Mouse (Mus musculus) liver, adult 2 months (tissue): Measurements from ENCODE around the gene Grhl1. TPM values are rescaled to one million over a fixed set of nuclear protein-coding genes. Genes with fewer than 3 reads are reported as not detected.

Source experiments
- DNase-seq: peaks from one replicate; pipeline ENCODE4 v3.0.0-alpha.2; 2011; ENCODE audit warnings: low read depth, low spot score; ENCODE audit errors: extremely low read depth
- H3K27ac ChIP-seq: fragments of 200-500 bp; replicated peaks from 2 replicates; pipeline ENCODE4 v1.5.1; 2012; ENCODE audit warnings: low read depth, mild to moderate bottlenecking, control low read depth, inconsistent platforms, low read length; ENCODE audit not compliant: insufficient read depth
- H3K27me3 ChIP-seq: fragments of 200-500 bp; 2 replicates; pipeline ENCODE4 v1.6.1; 2012; ENCODE audit warnings: mild to moderate bottlenecking, moderate library complexity, low read length, inconsistent platforms; ENCODE audit not compliant: control insufficient read depth, insufficient read depth
- H3K36me3 ChIP-seq: fragments of 200-500 bp; 2 replicates; pipeline ENCODE4 v1.6.1; 2012; ENCODE audit warnings: low read length, inconsistent platforms; ENCODE audit not compliant: control insufficient read depth, insufficient read depth
- H3K4me1 ChIP-seq: fragments of 200-500 bp; 2 replicates; pipeline ENCODE4 v1.6.1; 2011; ENCODE audit warnings: low read length; ENCODE audit not compliant: control insufficient read depth, insufficient read depth
- H3K4me3 ChIP-seq: fragments of 200-500 bp; 2 replicates; pipeline ENCODE4 v1.5.1; 2011; ENCODE audit warnings: low read depth, mild to moderate bottlenecking, control low read depth, low read length, moderate library complexity; ENCODE audit not compliant: insufficient read depth
- H3K79me2 ChIP-seq: fragments of 200-500 bp; 2 replicates; pipeline ENCODE4 v1.6.1; 2012; ENCODE audit warnings: inconsistent platforms, mild to moderate bottlenecking, low read length, moderate library complexity; ENCODE audit not compliant: control insufficient read depth, insufficient read depth
- H3K9ac ChIP-seq: fragments of 200-500 bp; 2 replicates; pipeline ENCODE4 v1.6.1; 2012; ENCODE audit warnings: low read depth, mild to moderate bottlenecking, control low read depth, inconsistent platforms, low read length
- CTCF ChIP-seq: fragments of 200-500 bp; IDR thresholded peaks from 2 replicates; pipeline ENCODE4 v1.5.1; 2011; ENCODE audit warnings: low read depth, low read length, control low read depth
- POLR2A ChIP-seq: fragments of 200-500 bp; IDR thresholded peaks from 2 replicates; pipeline ENCODE4 v1.6.1; 2011; ENCODE audit warnings: low read length, control low read depth; ENCODE audit not compliant: insufficient read depth; ENCODE audit errors: extremely low read depth
- WGBS: fragments of 180-500 bp; shearing (Covaris S2); methylation state at CpG from one replicate; pipeline ENCODE4 v1.1.7; 2018; 5-methylcytosine and 5-hydroxymethylcytosine counted together
- polyA plus RNA-seq: library from polyadenylated mRNA; depleted of rRNA; stranded (reverse); fragments of >200 nt; gene quantifications from 2 replicates; pipeline ENCODE4 v1.2.3, GENCODE M21; 2012; rRNA removed
- total RNA-seq: library from RNA; depleted of rRNA; stranded (reverse); fragments of >200 nt; gene quantifications from 2 replicates; pipeline ENCODE4 v1.2.3, GENCODE M21; 2014; rRNA removed

The Grhl1 gene
- total and polyA plus RNA-seq, 2 experiments: 0.28 to 0.42 TPM

DNA sequence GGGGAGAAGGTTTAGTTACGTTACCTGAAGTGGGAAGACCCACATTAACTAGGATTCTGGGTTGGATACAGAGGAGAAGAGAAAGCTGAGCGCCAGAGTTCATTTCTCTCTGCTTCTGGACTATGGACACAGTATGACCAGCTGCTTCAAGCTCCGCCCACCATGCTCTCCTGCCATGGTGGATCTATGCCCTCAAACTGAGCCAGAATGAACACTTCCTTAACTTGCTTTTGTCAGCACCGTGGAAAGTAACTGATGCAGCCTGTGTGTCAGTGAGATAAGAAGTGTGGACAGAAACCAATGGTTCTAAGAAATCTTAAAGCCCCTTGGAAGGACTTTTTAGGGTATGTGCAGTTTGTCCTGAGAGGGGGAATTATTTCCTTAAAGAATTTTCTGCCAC lies 86.9 kb downstream of the Grhl1 start:
- TF ChIP-seq POLR2A (no peak), CTCF (no peak)
- Histone ChIP-seq H3K4me1 (peaks cover 17% of the 10 kb centered on the region), H3K27ac (peak overlapping the region; percentile 14), H3K79me2 (peaks cover 11% of the 10 kb centered on the region; the same call in 1 of the 2 replicates), H3K36me3 (peaks cover 22% of the 10 kb centered on the region; the same call in 1 of the 2 replicates), H3K27me3 (no peaks in the 10 kb centered on the region), H3K9ac (no peak overlapping the region), H3K4me3 (no peak overlapping the region)
- WGBS: 19% methylated on average over 4 of the region's 4 CpGs
- peak; percentile 88 for DNase-seq

GRCm38 (mm10) chr12:24659923-24660322 lies 87.8 kb downstream of the Grhl1 start:
- TF ChIP-seq POLR2A: no peak
- 95% methylated on average over 9 of the region's 9 CpGs for WGBS

DNA sequence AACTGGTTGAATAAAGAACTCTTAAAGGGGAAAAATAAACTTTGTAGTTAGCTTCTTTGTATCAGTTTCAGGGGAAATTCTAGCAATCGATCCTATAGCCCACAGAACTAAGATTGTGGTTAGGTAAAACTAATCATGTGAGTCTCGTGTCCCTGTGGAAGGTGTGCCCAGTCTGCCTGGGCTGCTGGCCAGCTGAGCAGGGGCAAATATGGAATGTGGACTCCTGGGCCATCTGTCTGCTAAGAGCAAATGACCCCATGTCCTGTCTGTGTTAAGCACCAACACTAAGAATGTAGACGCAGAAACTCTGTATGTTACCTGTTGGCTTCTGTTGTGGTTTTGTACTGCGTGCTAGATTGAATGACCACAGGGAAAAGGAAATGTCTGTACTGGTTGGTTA lies 89.0 kb downstream of the Grhl1 start:
- Histone ChIP-seq H3K4me3 (no peak overlapping the region), H3K27me3 (no peaks in the 10 kb centered on the region), H3K9ac (no peak overlapping the region), H3K27ac (peak overlapping the region; percentile 60), H3K79me2 (peaks cover 3% of the 10 kb centered on the region; the same call in 1 of the 2 replicates), H3K4me1 (peaks cover 13% of the 10 kb centered on the region), H3K36me3 (peaks cover 13% of the 10 kb centered on the region; the same call in 1 of the 2 replicates)
- WGBS: 26% methylated on average over 4 of the region's 4 CpGs
- peak; percentile 91 for DNase-seq
- TF ChIP-seq POLR2A (no peak), CTCF (no peak)

More at GRCm38 (mm10) chr12:24659923-24660322, 87.8 kb downstream of the Grhl1 start:
- Histone ChIP-seq H3K36me3 (peaks cover 20% of the 10 kb centered on the region; the same call in 1 of the 2 replicates), H3K4me1 (peaks cover 16% of the 10 kb centered on the region), H3K9ac (no peak overlapping the region), H3K27ac (no peak overlapping the region), H3K4me3 (no peak overlapping the region), H3K27me3 (no peaks in the 10 kb centered on the region), H3K79me2 (peaks cover 8% of the 10 kb centered on the region; the same call in 1 of the 2 replicates)
- DNase-seq: no peak

DNA sequence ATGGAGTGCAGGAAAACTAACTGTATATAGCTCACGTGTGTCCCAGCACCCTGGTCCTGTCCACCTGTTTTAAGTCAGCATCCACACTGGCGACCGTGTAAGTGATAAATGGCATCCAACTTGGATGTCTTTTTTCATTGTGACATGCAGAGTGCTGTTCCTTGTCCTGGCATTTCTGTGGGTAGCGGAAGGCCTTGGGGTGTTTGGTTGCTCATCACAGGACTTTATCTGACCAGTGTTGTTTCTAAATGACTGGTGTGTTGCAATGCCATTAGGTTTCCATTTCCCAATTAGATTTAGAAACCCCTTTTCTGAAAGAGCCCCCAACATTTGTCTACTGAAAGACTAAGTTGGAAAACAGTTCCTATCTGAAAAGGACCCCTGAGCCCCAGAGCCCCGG lies 90.0 kb downstream of the Grhl1 start:
- H3K4me3 ChIP-seq: no peak overlapping the region
- no peak overlapping the region for H3K9ac ChIP-seq
- TF ChIP-seq POLR2A (no peak), CTCF (no peak)
- H3K79me2 ChIP-seq: peaks cover 3% of the 10 kb centered on the region; the same call in 1 of the 2 replicates
- H3K27me3 ChIP-seq: no peaks in the 10 kb centered on the region
- 86% methylated on average over 5 of the region's 5 CpGs for WGBS
- no peak overlapping the region for H3K27ac ChIP-seq
- H3K36me3 ChIP-seq: peaks cover 10% of the 10 kb centered on the region; the same call in 1 of the 2 replicates
- DNase-seq: peak; percentile 28
- H3K4me1 ChIP-seq: peaks cover 13% of the 10 kb centered on the region

Other genes with a start within 250 kb of the Grhl1 start
- 7.3 and 8.3 TPM in 2 replicates for gene Taf1b, start 73.9 kb upstream of the Grhl1 start, total RNA-seq
- 3.1 and 4.1 TPM in 2 replicates for gene Taf1b, start 73.9 kb upstream of the Grhl1 start, polyA plus RNA-seq
- gene Klf11, start 79.0 kb downstream of the Grhl1 start, total RNA-seq: 5.9 and 9.9 TPM in 2 replicates
- 2.8 and 3.5 TPM in 2 replicates for gene Klf11, start 79.0 kb downstream of the Grhl1 start, polyA plus RNA-seq
- gene Cys1, start 109.5 kb downstream of the Grhl1 start, total RNA-seq: 2.8 and 3.1 TPM in 2 replicates
- gene Cys1, start 109.5 kb downstream of the Grhl1 start, polyA plus RNA-seq: 4.3 and 5.3 TPM in 2 replicates
- gene Rrm2, start 136.0 kb downstream of the Grhl1 start, total RNA-seq: 2.8 and 3.8 TPM in 2 replicates
- gene Rrm2, start 136.0 kb downstream of the Grhl1 start, polyA plus RNA-seq: 0.80 TPM in 2 replicates